Mouse (Mus musculus): ENCODE measurements around the gene Wbp11.

The Wbp11 gene

GRCm38 (mm10) chr6:136827881-136828561 lies at the start of gene Wbp11:
Gene Wbp11, minus strand, starts transcription at chr6:136828233.
- peak; percentile 98 for DNase-seq (ENCODE audit: low read depth)

GRCm38 (mm10) chr6:136875670-136876069 lies 47.6 kb upstream of the Wbp11 start, which contains the start of gene Mgp:
Gene Mgp, minus strand, starts transcription at chr6:136875823.
- DNase-seq (ENCODE audit: low read depth): peak; percentile 91

GRCm38 (mm10) chr6:136874599-136874998 lies 46.6 kb upstream of the Wbp11 start:
- DNase-seq (ENCODE audit: low read depth): peak; percentile 61

- peak; percentile 62 for DNase-seq (ENCODE audit: low read depth)
Observed at GRCm38 (mm10) chr6:136868921-136869320, 40.9 kb upstream of the Wbp11 start.

DNA sequence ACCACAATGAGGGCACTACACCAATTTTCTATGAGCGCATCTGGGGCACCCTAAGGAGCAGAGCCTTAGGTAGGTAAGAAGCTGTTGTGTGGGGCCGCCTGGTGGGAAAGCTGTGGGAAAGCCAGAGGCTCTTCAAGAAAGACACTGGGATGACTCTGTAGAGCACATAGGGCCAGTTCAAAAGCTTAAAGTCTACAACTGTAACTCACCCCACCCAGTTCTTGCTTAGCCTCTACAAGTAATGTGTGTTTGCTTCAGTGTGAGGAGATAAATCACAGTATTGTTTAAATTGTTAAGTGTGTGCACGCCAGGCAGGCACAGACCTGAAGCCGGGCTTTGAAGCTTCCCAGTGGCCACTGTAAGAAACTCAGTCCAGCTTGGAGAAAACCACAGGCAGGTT lies 38.1 kb upstream of the Wbp11 start:
- no peak for DNase-seq (ENCODE audit: low read depth)

- no peak for DNase-seq (ENCODE audit: low read depth)
Observed at GRCm38 (mm10) chr6:136865360-136865759, 37.3 kb upstream of the Wbp11 start.

GRCm38 (mm10) chr6:136861020-136861419 lies 33.0 kb upstream of the Wbp11 start:
- peak; percentile 90 for DNase-seq (ENCODE audit: low read depth)

DNA sequence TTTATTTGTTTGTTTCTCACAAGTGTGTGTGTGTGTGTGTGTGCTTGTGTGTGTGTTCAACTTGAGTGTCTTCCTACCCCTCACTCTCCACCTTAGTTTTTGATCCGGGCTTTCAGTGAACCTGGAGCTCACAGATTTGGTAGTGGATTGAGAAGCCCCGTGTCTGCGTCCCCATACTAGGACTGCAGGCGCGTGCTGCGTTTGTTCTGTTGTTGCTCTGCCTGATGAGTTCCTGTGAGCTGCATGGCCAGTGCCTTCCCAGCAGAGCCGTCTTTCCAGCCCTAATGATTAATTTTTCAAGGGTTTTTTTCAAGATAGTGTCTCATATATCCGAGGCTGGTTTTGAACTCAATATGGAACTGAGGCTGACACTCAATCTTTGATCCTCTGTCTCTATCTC lies 30.4 kb upstream of the Wbp11 start:
- DNase-seq (ENCODE audit: low read depth): no peak

GRCm38 (mm10) chr6:136857873-136858260 lies 29.8 kb upstream of the Wbp11 start:
- no peak for DNase-seq (ENCODE audit: low read depth)

GRCm38 (mm10) chr6:136857186-136857872 lies 29.3 kb upstream of the Wbp11 start, which contains the start of gene Art4:
Gene Art4, minus strand, starts transcription at chr6:136857733.
- no peak for DNase-seq (ENCODE audit: low read depth)

DNA sequence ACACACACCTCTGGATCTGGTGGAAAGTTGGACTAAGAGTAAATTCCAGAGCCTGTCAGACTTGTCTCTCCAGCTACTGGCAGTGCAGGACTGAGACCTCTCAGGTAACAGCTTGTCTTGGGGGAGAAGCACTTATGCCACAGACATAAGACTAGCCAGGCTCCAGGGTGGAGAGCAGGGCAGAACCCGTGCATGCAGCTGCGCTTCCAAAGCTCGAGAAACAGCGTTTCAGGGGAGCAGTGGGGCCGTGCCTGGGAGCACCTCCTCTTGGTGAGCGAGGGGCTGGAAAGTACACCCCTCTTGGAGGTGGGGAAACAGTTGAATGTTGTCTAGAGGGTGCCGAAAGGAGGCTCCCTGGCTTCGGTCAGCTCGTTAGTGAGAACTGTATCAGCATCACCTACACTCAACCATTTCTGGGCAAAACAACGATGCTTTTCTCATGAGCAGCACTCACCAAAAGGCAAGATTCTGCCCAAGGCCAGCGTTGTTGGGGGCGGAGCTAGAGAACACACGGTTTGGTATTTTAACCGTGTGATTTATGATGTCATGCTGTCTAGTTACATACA lies 28.1 kb upstream of the Wbp11 start:
- DNase-seq (ENCODE audit: low read depth): no peak

DNA sequence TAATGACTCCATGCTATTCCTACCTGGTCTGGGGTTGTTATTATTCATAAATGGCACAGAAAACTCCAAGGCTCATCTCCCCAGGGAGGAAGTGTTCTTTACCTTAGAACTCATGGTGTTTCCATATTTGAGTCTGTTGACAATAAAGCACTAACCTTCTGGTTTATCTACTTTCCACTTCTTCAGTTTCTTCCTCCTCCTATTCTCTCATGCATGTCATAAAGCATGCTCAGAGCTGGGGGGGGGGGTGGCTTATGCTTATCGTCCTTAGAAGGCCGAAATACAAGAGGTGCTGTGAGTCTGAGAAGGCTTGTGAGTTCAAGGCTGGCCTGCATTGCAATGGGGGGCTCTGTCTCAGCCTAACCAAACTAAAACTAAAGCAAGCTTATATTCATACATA lies 27.1 kb upstream of the Wbp11 start:
- DNase-seq (ENCODE audit: low read depth): no peak

GRCm38 (mm10) chr6:136854361-136854781 lies 26.3 kb upstream of the Wbp11 start:
- DNase-seq (ENCODE audit: low read depth): no peak

DNA sequence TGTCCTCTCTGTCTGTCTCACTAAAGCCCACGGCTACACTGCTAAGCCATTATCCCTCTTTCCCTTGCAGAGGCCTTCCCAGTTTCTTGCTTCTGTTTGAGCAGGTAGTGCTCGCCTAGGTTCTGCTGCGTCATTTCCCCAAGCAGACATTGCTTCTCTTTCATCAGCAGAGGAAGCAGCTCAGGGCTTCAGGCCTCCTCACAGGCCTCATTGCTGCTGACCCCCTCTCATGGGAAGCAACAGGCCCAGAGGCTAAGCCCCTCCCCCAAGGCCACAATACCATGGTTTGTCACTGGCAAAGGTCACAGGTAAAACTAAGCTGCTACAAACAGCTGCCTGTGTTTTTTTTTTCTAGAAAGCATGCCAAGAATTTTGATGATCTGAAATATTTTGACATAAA lies 24.7 kb upstream of the Wbp11 start:
- DNase-seq (ENCODE audit: low read depth): peak; percentile 27

GRCm38 (mm10) chr6:136852348-136852747 lies 24.3 kb upstream of the Wbp11 start:
- no peak for DNase-seq (ENCODE audit: low read depth)

GRCm38 (mm10) chr6:136850267-136850666 lies 22.2 kb upstream of the Wbp11 start:
- DNase-seq (ENCODE audit: low read depth): no peak

- no peak for DNase-seq (ENCODE audit: low read depth)
Observed at GRCm38 (mm10) chr6:136848971-136849370, 20.9 kb upstream of the Wbp11 start.

DNA sequence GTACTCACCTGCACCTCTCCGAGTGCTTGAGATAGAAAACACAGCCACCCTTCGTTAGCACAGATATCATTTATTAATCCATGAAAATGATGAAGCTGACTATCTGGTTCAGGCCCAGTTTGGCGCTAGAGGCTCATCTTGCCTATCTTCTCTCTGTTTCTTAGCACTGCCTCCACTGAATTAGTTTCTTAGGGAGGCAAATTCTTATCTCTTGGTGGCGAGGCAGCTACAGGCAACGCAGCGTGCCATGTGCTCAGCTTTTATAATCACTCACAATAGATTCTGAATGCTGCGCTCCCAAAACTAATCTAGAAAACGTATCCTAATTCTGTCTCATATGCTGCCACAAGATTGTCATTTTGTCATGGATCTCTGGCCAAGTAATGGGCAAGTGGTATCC lies 20.4 kb upstream of the Wbp11 start:
- DNase-seq (ENCODE audit: low read depth): no peak

DNA sequence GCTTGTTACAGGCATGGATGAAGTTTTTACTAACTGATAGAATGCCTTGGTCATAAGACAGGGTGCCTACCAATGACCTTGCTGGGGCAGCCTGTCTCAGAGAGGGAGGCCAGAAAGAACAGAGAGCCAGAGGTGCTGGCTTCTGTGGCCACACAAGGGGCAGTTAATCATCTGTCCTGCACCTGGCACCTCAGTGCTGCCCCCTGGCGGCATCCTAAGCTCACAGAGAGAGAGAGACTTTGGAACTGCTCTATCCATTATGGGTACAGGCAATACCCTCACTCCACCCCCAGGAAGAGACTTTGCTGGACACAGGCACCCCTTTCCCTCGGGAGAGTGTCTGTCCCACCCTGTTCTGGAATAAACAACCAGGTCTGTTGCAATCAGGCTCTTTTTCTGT lies 19.8 kb upstream of the Wbp11 start:
- DNase-seq (ENCODE audit: low read depth): peak; percentile 57

GRCm38 (mm10) chr6:136847267-136847666 lies 19.2 kb upstream of the Wbp11 start:
- no peak for DNase-seq (ENCODE audit: low read depth)

- DNase-seq (ENCODE audit: low read depth): no peak
Observed at GRCm38 (mm10) chr6:136845706-136846480, 17.9 kb upstream of the Wbp11 start.

GRCm38 (mm10) chr6:136844903-136845302 lies 16.9 kb upstream of the Wbp11 start:
- no peak for DNase-seq (ENCODE audit: low read depth)
